Mouse (Mus musculus) spleen, adult 2 months (tissue): Measurements from ENCODE around the gene Gm8126.
"Not testable (repeated sequence)": the region's sequence is repeated elsewhere in the genome, so short reads cannot be mapped to it uniquely, and the experiment has no call there.

Source experiments
- CTCF ChIP-seq: fragments of 200-500 bp; IDR thresholded peaks from 2 replicates; pipeline ENCODE4 v1.5.1; 2011; ENCODE audit warnings: mild to moderate bottlenecking, inconsistent platforms; ENCODE audit not compliant: insufficient read depth, insufficient read length, insufficient replicate concordance; ENCODE audit errors: extremely low read depth
- POLR2A ChIP-seq: fragments of 200-500 bp; IDR thresholded peaks from 2 replicates; pipeline ENCODE4 v1.6.1; 2011; ENCODE audit warnings: low read depth, low read length, inconsistent platforms

- TF ChIP-seq CTCF, POLR2A: not testable (repeated sequence)
These were observed 7.7 kb upstream of the Gm8126 start for GRCm38 (mm10) chr14:43250549-43251253.
